Mouse (Mus musculus) ES-Bruce4 (cell line): ENCODE measurements around the gene Fbxo11.
A peak's percentile ranks its signal among the peaks of the same experiment; 100 is the strongest.

ENCODE experiments used
- CTCF ChIP-seq: IDR thresholded peaks from one replicate; pipeline ENCODE4 v1.8.1; 2011; ENCODE audit warnings: low read depth, low read length
- EP300 ChIP-seq: IDR thresholded peaks from 2 replicates; pipeline ENCODE4 v1.6.1; 2011; ENCODE audit warnings: low read depth, low read length; ENCODE audit not compliant: insufficient read depth
- POLR2A ChIP-seq: IDR thresholded peaks from one replicate; pipeline ENCODE4 v1.8.1; 2011; ENCODE audit warnings: low read length; ENCODE audit not compliant: insufficient read depth

DNA sequence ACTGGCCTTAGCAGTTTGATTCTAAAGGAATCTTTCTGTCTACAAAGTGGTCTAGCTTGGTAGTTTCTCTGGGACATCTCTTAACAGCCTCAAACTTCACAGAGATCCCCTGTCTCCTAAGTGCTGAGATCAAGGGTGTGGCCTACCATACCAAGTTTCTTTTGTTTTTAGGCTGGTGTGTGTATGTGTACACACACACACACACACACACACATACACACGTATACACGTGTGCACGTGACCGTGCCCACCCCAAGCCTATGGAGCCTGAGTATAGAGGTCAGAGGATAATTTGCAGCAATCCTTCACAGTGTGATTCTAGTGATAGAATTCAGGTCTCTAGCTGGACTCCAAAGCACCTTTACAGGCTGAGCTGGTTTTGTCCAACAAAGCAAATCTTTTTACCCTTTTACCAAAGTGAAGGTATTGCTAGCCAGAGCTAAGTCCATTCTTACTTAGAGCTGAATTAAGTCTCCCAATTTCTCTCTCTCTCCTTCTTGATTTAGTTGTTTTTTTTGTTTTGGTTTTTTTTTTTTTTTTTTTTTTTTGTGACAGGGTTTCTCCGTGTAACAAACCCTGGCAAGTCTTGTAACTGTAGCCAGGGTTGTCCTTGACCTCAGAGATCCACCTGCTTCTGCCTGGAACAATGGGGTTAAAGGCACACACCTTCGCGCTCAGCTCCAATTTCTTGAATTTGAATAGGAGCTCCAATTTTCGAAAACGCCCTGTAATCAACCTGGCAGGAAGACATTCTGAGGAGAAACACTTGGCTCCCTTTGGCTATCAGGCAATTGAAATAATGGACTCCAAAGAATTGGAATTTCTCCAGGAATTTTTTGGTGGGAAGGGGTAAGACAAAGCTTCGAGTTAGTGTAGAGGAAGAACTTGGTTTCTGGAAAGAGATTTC lies 91.6 kb downstream of the Fbxo11 start:
- no peak for TF ChIP-seq CTCF
- no peak for TF ChIP-seq POLR2A
- TF ChIP-seq EP300: peak; percentile 94
